Mouse (Mus musculus): ENCODE measurements at regions not wholly inside any gene's neighbourhood (a gene's known extent, or its start where the extent isn't known, plus 50 kb on each side); places are given as distances from the start of the nearest gene placed in this dataset.

- H3K4me2 ChIP-seq, result no peak overlapping the region
- H3K27ac ChIP-seq, result no peak overlapping the region
- H3K9ac ChIP-seq, result no peak overlapping the region
- H3K9me3 ChIP-seq, result no peaks in the 10 kb centered on the region
- H3K4me3 ChIP-seq (replicated peaks), result no peak overlapping the region
- no peaks in the 10 kb centered on the region for H3K4me1 ChIP-seq
- WGBS, result 87% methylated on average over 3 of the region's 3 CpGs
- H3K27me3 ChIP-seq (replicated peaks), result no peaks in the 10 kb centered on the region
- H3K36me3 ChIP-seq, result no peaks in the 10 kb centered on the region
- no peak for ATAC-seq (ENCODE audit: insufficient read depth, low FRiP score, low read depth)
Observed at GRCm38 (mm10) chr6:102977122-102977521, 404.2 kb upstream of the Cntn3 start.

- WGBS, result 69% methylated on average over 2 of the region's 2 CpGs
- no peaks in the 10 kb centered on the region for H3K36me3 ChIP-seq
- no peak overlapping the region for H3K4me3 ChIP-seq (replicated peaks)
- H3K27me3 ChIP-seq (replicated peaks), result no peaks in the 10 kb centered on the region
- no peak for ATAC-seq (ENCODE audit: insufficient read depth, low FRiP score, low read depth)
- H3K4me2 ChIP-seq, result no peak overlapping the region
- no peak overlapping the region for H3K9ac ChIP-seq
- no peak overlapping the region for H3K27ac ChIP-seq
- no peaks in the 10 kb centered on the region for H3K9me3 ChIP-seq
- H3K4me1 ChIP-seq, result no peaks in the 10 kb centered on the region
Observed at GRCm38 (mm10) chr6:103023326-103023725, 450.4 kb upstream of the Cntn3 start.

GRCm38 (mm10) chr6:103024006-103024405, 451.1 kb upstream of the Cntn3 start:
- no peak overlapping the region for H3K9ac ChIP-seq
- no peaks in the 10 kb centered on the region for H3K4me1 ChIP-seq
- H3K9me3 ChIP-seq, result no peaks in the 10 kb centered on the region
- WGBS, result 53% methylated on average over 2 of the region's 2 CpGs
- H3K27ac ChIP-seq, result no peak overlapping the region
- no peak overlapping the region for H3K4me3 ChIP-seq (replicated peaks)
- H3K27me3 ChIP-seq (replicated peaks), result no peaks in the 10 kb centered on the region
- no peak for ATAC-seq (ENCODE audit: insufficient read depth, low FRiP score, low read depth)
- H3K4me2 ChIP-seq, result no peak overlapping the region
- H3K36me3 ChIP-seq, result no peaks in the 10 kb centered on the region

GRCm38 (mm10) chr6:103028150-103028549, 455.2 kb upstream of the Cntn3 start:
- Histone ChIP-seq H3K36me3 (no peaks in the 10 kb centered on the region), H3K9me3 (no peaks in the 10 kb centered on the region), H3K4me3 (replicated peaks) (no peak overlapping the region), H3K27ac (no peak overlapping the region), H3K9ac (no peak overlapping the region), H3K4me2 (no peak overlapping the region), H3K27me3 (replicated peaks) (no peaks in the 10 kb centered on the region), H3K4me1 (no peaks in the 10 kb centered on the region)
- 49% methylated on average over 1 of the region's 1 CpGs for WGBS
- ATAC-seq (ENCODE audit: insufficient read depth, low FRiP score, low read depth), result no peak; the same call in 1 of the 2 replicates

GRCm38 (mm10) chr6:103033418-103033817, 460.5 kb upstream of the Cntn3 start:
- H3K9me3 ChIP-seq, result no peaks in the 10 kb centered on the region
- no peak overlapping the region for H3K9ac ChIP-seq
- ATAC-seq (ENCODE audit: insufficient read depth, low FRiP score, low read depth), result no peak
- H3K4me2 ChIP-seq, result no peak overlapping the region
- no peaks in the 10 kb centered on the region for H3K36me3 ChIP-seq
- no peaks in the 10 kb centered on the region for H3K27me3 ChIP-seq (replicated peaks)
- H3K4me1 ChIP-seq, result no peaks in the 10 kb centered on the region
- H3K27ac ChIP-seq, result no peak overlapping the region
- no peak overlapping the region for H3K4me3 ChIP-seq (replicated peaks)
- 46% methylated on average over 4 of the region's 4 CpGs for WGBS

- 22% methylated on average over 7 of the region's 7 CpGs for WGBS
Observed at GRCm38 (mm10) chr6:103033919-103034318, 461.0 kb upstream of the Cntn3 start.

GRCm38 (mm10) chr6:103060591-103060990, 449.8 kb upstream of the Chl1 start:
- Histone ChIP-seq H3K4me3 (replicated peaks) (no peak overlapping the region), H3K36me3 (no peaks in the 10 kb centered on the region), H3K27ac (no peak overlapping the region), H3K4me1 (no peaks in the 10 kb centered on the region), H3K4me2 (no peak overlapping the region), H3K27me3 (replicated peaks) (no peaks in the 10 kb centered on the region), H3K9ac (no peak overlapping the region), H3K9me3 (no peaks in the 10 kb centered on the region)
- ATAC-seq (ENCODE audit: insufficient read depth, low FRiP score, low read depth), result no peak
- 80% methylated on average over 5 of the region's 5 CpGs for WGBS

More at GRCm38 (mm10) chr6:103033919-103034318, 461.0 kb upstream of the Cntn3 start:
- no peak overlapping the region for H3K27ac ChIP-seq
- no peaks in the 10 kb centered on the region for H3K4me1 ChIP-seq
- H3K27me3 ChIP-seq (replicated peaks), result no peaks in the 10 kb centered on the region
- H3K4me3 ChIP-seq (replicated peaks), result no peak overlapping the region
- no peak overlapping the region for H3K9ac ChIP-seq
- H3K4me2 ChIP-seq, result no peak overlapping the region
- H3K9me3 ChIP-seq, result no peaks in the 10 kb centered on the region
- H3K36me3 ChIP-seq, result no peaks in the 10 kb centered on the region
- no peak for ATAC-seq (ENCODE audit: insufficient read depth, low FRiP score, low read depth)

- Histone ChIP-seq H3K9me3 (no peaks in the 10 kb centered on the region), H3K4me1 (no peaks in the 10 kb centered on the region), H3K4me2 (no peak overlapping the region), H3K9ac (no peak overlapping the region), H3K27me3 (replicated peaks) (no peaks in the 10 kb centered on the region), H3K36me3 (no peaks in the 10 kb centered on the region), H3K4me3 (replicated peaks) (no peak overlapping the region), H3K27ac (no peak overlapping the region)
- 43% methylated on average over 1 of the region's 1 CpGs for WGBS
- no peak for ATAC-seq (ENCODE audit: insufficient read depth, low FRiP score, low read depth)
Observed at GRCm38 (mm10) chr6:103106189-103106588, 404.2 kb upstream of the Chl1 start.

- Histone ChIP-seq H3K27ac (no peak overlapping the region), H3K4me1 (no peaks in the 10 kb centered on the region), H3K4me3 (replicated peaks) (no peak overlapping the region), H3K27me3 (replicated peaks) (no peaks in the 10 kb centered on the region), H3K36me3 (no peaks in the 10 kb centered on the region), H3K9me3 (no peaks in the 10 kb centered on the region), H3K9ac (no peak overlapping the region), H3K4me2 (no peak overlapping the region)
- ATAC-seq (ENCODE audit: insufficient read depth, low FRiP score, low read depth), result no peak
- 66% methylated on average over 2 of the region's 2 CpGs for WGBS
Observed at GRCm38 (mm10) chr6:103119537-103119936, 390.8 kb upstream of the Chl1 start.

- WGBS, result 50% methylated on average over 5 of the region's 5 CpGs
- Histone ChIP-seq H3K9ac (no peak overlapping the region), H3K4me2 (no peak overlapping the region), H3K4me3 (replicated peaks) (no peak overlapping the region), H3K4me1 (no peaks in the 10 kb centered on the region), H3K36me3 (no peaks in the 10 kb centered on the region), H3K27ac (no peak overlapping the region), H3K27me3 (replicated peaks) (no peaks in the 10 kb centered on the region), H3K9me3 (no peaks in the 10 kb centered on the region)
- ATAC-seq (ENCODE audit: insufficient read depth, low FRiP score, low read depth), result no peak
Observed at GRCm38 (mm10) chr6:103140851-103141250, 369.5 kb upstream of the Chl1 start.

- no peak overlapping the region for H3K9ac ChIP-seq
- no peak overlapping the region for H3K4me2 ChIP-seq
- H3K9me3 ChIP-seq, result no peaks in the 10 kb centered on the region
- H3K36me3 ChIP-seq, result no peaks in the 10 kb centered on the region
- 56% methylated on average over 1 of the region's 1 CpGs for WGBS
- H3K27me3 ChIP-seq (replicated peaks), result no peaks in the 10 kb centered on the region
- H3K27ac ChIP-seq, result no peak overlapping the region
- no peak for ATAC-seq (ENCODE audit: insufficient read depth, low FRiP score, low read depth)
- no peaks in the 10 kb centered on the region for H3K4me1 ChIP-seq
- H3K4me3 ChIP-seq (replicated peaks), result no peak overlapping the region
Observed at GRCm38 (mm10) chr6:103177851-103178250, 332.5 kb upstream of the Chl1 start.

- Histone ChIP-seq H3K9me3 (no peaks in the 10 kb centered on the region), H3K4me2 (no peak overlapping the region), H3K36me3 (no peaks in the 10 kb centered on the region), H3K27ac (no peak overlapping the region), H3K9ac (no peak overlapping the region), H3K4me3 (replicated peaks) (no peak overlapping the region), H3K27me3 (replicated peaks) (no peaks in the 10 kb centered on the region), H3K4me1 (no peaks in the 10 kb centered on the region)
- no peak for ATAC-seq (ENCODE audit: insufficient read depth, low FRiP score, low read depth)
Observed at GRCm38 (mm10) chr6:103183355-103183754, 327.0 kb upstream of the Chl1 start.

GRCm38 (mm10) chr6:103196838-103197237, 313.5 kb upstream of the Chl1 start:
- Histone ChIP-seq H3K4me3 (replicated peaks) (no peak overlapping the region), H3K9ac (no peak overlapping the region), H3K9me3 (no peaks in the 10 kb centered on the region), H3K36me3 (no peaks in the 10 kb centered on the region), H3K27ac (no peak overlapping the region), H3K4me1 (no peaks in the 10 kb centered on the region), H3K4me2 (no peak overlapping the region), H3K27me3 (replicated peaks) (no peaks in the 10 kb centered on the region)
- WGBS, result 78% methylated on average over 6 of the region's 6 CpGs
- ATAC-seq (ENCODE audit: insufficient read depth, low FRiP score, low read depth), result no peak

Measured in stomach, embryonic 15.5 days (tissue).